Mouse (Mus musculus): ENCODE measurements around the gene Eea1. TPM values are rescaled to one million over a fixed set of nuclear protein-coding genes. Genes with fewer than 3 reads are reported as not detected.
A peak's percentile ranks its signal among the peaks of the same experiment; 100 is the strongest.

Gene Eea1
- polyA plus RNA-seq, 1 experiment, result 2.6 TPM

- peak; percentile 34; the same call in 1 of the 2 replicates for TF ChIP-seq CTCF (IDR thresholded peaks at IDR 0.05; ENCODE audit: control insufficient read depth, insufficient read depth, insufficient replicate concordance, low read depth, low read length)
- TF ChIP-seq POLR2A (IDR thresholded peaks at IDR 0.05; ENCODE audit: control insufficient read depth, low read depth, low read length), result no peak
- H3K4me3 ChIP-seq (ENCODE audit: control insufficient read depth, low read depth, low read length), result no peak overlapping the region
- no peaks in the 10 kb centered on the region for H3K36me3 ChIP-seq (ENCODE audit: control insufficient read depth, insufficient read depth, low read length)
- no peak overlapping the region for H3K27ac ChIP-seq (ENCODE audit: control insufficient read depth, insufficient read depth, low read depth, low read length)
- peaks cover 5% of the 10 kb centered on the region; the same call in 1 of the 2 replicates for H3K4me1 ChIP-seq (ENCODE audit: control insufficient read depth, insufficient read depth, low read length)
- H3K27me3 ChIP-seq (ENCODE audit: control insufficient read depth, insufficient read depth, low read length), result no peaks in the 10 kb centered on the region
Measured at GRCm38 (mm10) chr10:95898471-95899154, 41.8 kb upstream of the Eea1 start.

- no peak overlapping the region for H3K27ac ChIP-seq (ENCODE audit: control insufficient read depth, insufficient read depth, low read depth, low read length)
- H3K4me1 ChIP-seq (ENCODE audit: control insufficient read depth, insufficient read depth, low read length), result no peaks in the 10 kb centered on the region
- no peaks in the 10 kb centered on the region for H3K27me3 ChIP-seq (ENCODE audit: control insufficient read depth, insufficient read depth, low read length)
- no peak for TF ChIP-seq CTCF (IDR thresholded peaks at IDR 0.05; ENCODE audit: control insufficient read depth, insufficient read depth, insufficient replicate concordance, low read depth, low read length)
- no peaks in the 10 kb centered on the region for H3K36me3 ChIP-seq (ENCODE audit: control insufficient read depth, insufficient read depth, low read length)
- H3K4me3 ChIP-seq (ENCODE audit: control insufficient read depth, low read depth, low read length), result no peak overlapping the region
Measured at GRCm38 (mm10) chr10:95904668-95905067, 35.8 kb upstream of the Eea1 start.

GRCm38 (mm10) chr10:95909246-95909909 lies 31.1 kb upstream of the Eea1 start:
- H3K4me3 ChIP-seq (ENCODE audit: control insufficient read depth, low read depth, low read length), result no peak overlapping the region
- H3K4me1 ChIP-seq (ENCODE audit: control insufficient read depth, insufficient read depth, low read length), result no peaks in the 10 kb centered on the region
- H3K27me3 ChIP-seq (ENCODE audit: control insufficient read depth, insufficient read depth, low read length), result no peaks in the 10 kb centered on the region
- no peak overlapping the region for H3K27ac ChIP-seq (ENCODE audit: control insufficient read depth, insufficient read depth, low read depth, low read length)
- TF ChIP-seq POLR2A (IDR thresholded peaks at IDR 0.05; ENCODE audit: control insufficient read depth, low read depth, low read length) (no peak), CTCF (IDR thresholded peaks at IDR 0.05; ENCODE audit: control insufficient read depth, insufficient read depth, insufficient replicate concordance, low read depth, low read length) (no peak)
- no peaks in the 10 kb centered on the region for H3K36me3 ChIP-seq (ENCODE audit: control insufficient read depth, insufficient read depth, low read length)

GRCm38 (mm10) chr10:95911016-95911415 lies 29.4 kb upstream of the Eea1 start:
- H3K4me3 ChIP-seq (ENCODE audit: control insufficient read depth, low read depth, low read length), result no peak overlapping the region
- H3K27me3 ChIP-seq (ENCODE audit: control insufficient read depth, insufficient read depth, low read length), result no peaks in the 10 kb centered on the region
- H3K27ac ChIP-seq (ENCODE audit: control insufficient read depth, insufficient read depth, low read depth, low read length), result no peak overlapping the region
- H3K4me1 ChIP-seq (ENCODE audit: control insufficient read depth, insufficient read depth, low read length), result no peaks in the 10 kb centered on the region
- no peaks in the 10 kb centered on the region for H3K36me3 ChIP-seq (ENCODE audit: control insufficient read depth, insufficient read depth, low read length)
- TF ChIP-seq POLR2A (IDR thresholded peaks at IDR 0.05; ENCODE audit: control insufficient read depth, low read depth, low read length), result no peak
- no peak for TF ChIP-seq CTCF (IDR thresholded peaks at IDR 0.05; ENCODE audit: control insufficient read depth, insufficient read depth, insufficient replicate concordance, low read depth, low read length)

- no peaks in the 10 kb centered on the region for H3K27me3 ChIP-seq (ENCODE audit: control insufficient read depth, insufficient read depth, low read length)
- TF ChIP-seq POLR2A (IDR thresholded peaks at IDR 0.05; ENCODE audit: control insufficient read depth, low read depth, low read length) (no peak), CTCF (IDR thresholded peaks at IDR 0.05; ENCODE audit: control insufficient read depth, insufficient read depth, insufficient replicate concordance, low read depth, low read length) (no peak)
Measured at GRCm38 (mm10) chr10:95914434-95915174, 25.8 kb upstream of the Eea1 start.

GRCm38 (mm10) chr10:95918716-95919115 lies 21.7 kb upstream of the Eea1 start:
- no peaks in the 10 kb centered on the region for H3K27me3 ChIP-seq (ENCODE audit: control insufficient read depth, insufficient read depth, low read length)
- H3K27ac ChIP-seq (ENCODE audit: control insufficient read depth, insufficient read depth, low read depth, low read length), result no peak overlapping the region
- no peaks in the 10 kb centered on the region for H3K36me3 ChIP-seq (ENCODE audit: control insufficient read depth, insufficient read depth, low read length)
- H3K4me3 ChIP-seq (ENCODE audit: control insufficient read depth, low read depth, low read length), result no peak overlapping the region
- H3K4me1 ChIP-seq (ENCODE audit: control insufficient read depth, insufficient read depth, low read length), result no peaks in the 10 kb centered on the region
- no peak for TF ChIP-seq POLR2A (IDR thresholded peaks at IDR 0.05; ENCODE audit: control insufficient read depth, low read depth, low read length)
- TF ChIP-seq CTCF (IDR thresholded peaks at IDR 0.05; ENCODE audit: control insufficient read depth, insufficient read depth, insufficient replicate concordance, low read depth, low read length), result no peak

More at GRCm38 (mm10) chr10:95914434-95915174, 25.8 kb upstream of the Eea1 start:
- Histone ChIP-seq H3K4me1 (ENCODE audit: control insufficient read depth, insufficient read depth, low read length) (no peaks in the 10 kb centered on the region), H3K4me3 (ENCODE audit: control insufficient read depth, low read depth, low read length) (no peak overlapping the region), H3K36me3 (ENCODE audit: control insufficient read depth, insufficient read depth, low read length) (no peaks in the 10 kb centered on the region), H3K27ac (ENCODE audit: control insufficient read depth, insufficient read depth, low read depth, low read length) (no peak overlapping the region)

All from testis, adult 2 months (tissue).